Mouse (Mus musculus): ENCODE results near the gene Spns2.

DNA sequence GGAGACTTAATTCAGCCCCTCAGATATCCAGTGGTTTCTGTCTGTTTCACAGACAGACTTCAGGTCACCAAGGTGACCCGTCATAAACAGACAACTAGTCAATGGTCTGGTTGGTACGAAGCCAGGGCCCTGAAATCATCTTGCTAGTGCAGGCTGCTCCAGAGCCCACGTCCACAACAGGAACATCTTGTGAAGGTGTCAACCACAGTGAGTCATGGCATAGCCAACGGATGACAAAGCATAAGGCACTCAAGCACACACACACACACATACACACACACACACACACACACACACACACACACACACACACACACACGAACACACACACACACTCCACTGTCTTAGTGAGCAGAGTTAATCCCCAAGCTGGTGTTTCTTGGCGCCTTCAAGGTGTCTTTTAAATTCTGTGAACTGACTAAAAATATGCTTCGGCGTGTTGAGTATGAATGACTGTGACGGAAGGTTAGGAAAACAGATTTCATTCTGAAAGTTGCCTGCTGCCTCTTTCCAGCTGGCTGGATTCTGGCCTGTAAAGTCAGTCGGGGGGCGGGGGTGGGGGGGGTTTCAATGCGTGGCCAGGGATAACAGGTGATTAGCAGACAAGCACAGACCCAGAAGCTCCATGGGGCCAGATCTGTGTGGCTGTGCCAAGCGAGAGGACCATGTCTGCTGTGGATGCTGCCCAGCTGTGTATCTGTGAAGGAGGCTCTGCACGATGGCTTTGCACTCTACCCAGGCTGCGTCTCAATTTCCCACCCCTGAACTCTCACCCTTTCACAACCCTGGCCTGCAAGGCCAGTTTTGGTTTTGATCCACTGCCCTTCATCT lies 1.6 kb upstream of the Spns2 start:
- TF ChIP-seq POLR2A (IDR thresholded peaks at IDR 0.05; ENCODE audit: control insufficient read depth, low read depth, low read length) (no peak), CTCF (IDR thresholded peaks at IDR 0.05; ENCODE audit: control insufficient read depth, insufficient read depth, insufficient replicate concordance, low read depth, low read length) (no peak)
